Mouse (Mus musculus) yolk sac, embryonic 10.5 days (tissue): ENCODE results near the gene Barhl2.

Experiments
- DNase-seq: peaks from one replicate; pipeline ENCODE4 v3.0.0-alpha.2; 2017; ENCODE audit warnings: low spot score

The Barhl2 gene

GRCm38 (mm10) chr5:106415734-106416133, 42.2 kb downstream of the Barhl2 start:
- no peak for DNase-seq

DNA sequence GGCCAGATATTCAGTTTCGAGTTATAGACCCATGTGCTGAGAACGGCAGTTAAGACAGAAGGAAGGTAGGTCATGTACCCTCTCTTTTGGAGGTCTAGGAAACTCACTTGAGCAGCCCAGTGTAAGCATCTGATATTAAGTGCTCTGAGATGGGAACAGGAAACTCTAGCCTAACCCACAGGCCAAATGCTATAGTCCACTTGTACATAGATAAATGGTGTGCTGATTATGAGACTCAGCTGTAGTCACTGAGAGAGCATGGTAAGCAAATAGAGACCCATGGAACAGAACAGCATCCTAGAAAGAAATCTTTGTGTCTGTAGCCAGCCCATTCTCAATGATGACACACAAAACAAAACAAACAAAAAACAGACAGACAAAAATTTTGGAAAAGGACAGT, 55.2 kb downstream of the Barhl2 start:
- no peak for DNase-seq
